34 mouse cellular contexts compared by ENCODE assay signal in the genomic region with DNA sequence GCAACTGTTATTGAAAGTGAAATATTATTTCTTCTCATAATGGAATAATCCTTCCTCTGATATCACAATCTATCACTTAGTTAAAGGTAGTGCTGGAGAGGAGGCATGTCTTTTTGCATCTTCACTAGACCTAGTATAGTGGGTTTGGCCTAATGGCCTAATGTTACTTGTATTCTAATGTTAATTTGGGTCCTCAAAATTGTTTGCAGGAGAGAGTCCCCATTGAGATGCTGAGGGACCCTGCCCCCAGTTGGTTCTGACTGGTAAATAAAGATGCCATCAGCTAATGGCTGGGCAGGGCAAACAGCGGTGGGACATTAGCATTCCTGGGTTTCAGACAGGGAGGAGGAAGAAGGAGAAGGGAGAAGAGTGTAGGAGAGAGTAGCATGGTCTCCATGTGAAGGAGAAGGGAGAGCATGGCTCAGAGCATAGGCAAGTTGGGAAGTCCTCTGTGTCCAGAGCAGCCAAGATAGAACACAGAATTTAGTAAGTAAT.
"Had no signal": no experiment of that assay in that cellular context is flagged by ENCODE, and none has a peak within 500 bp of the region (broad histone marks: within the 10 kb centered on the region; RNA-seq: fewer than 3 reads in every experiment).

No protein-coding gene starts in this region.

- DNase-seq: heart, postnatal 10 days; heart, postnatal 14 days; heart, postnatal 36 days; heart, postnatal 4 days; kidney, adult 11 months; kidney, adult 18-20 months; kidney, adult 2 months; kidney, adult 8-10 months; kidney, adult 9 months; kidney, postnatal 10 days; kidney, postnatal 14 days; kidney, postnatal 25 days; kidney, postnatal 36 days; kidney, postnatal 4 days; layer of hippocampus, adult 9-11 months; layer of hippocampus, postnatal 36 days had no signal

- H3K4me3 ChIP-seq: heart, embryonic 12.5 days; heart, embryonic 13.5 days; heart, embryonic 15.5 days; hindbrain, embryonic 10.5 days; hindbrain, embryonic 12.5 days; hindbrain, embryonic 13.5 days; hindbrain, embryonic 15.5 days; intestine, embryonic 15.5 days; kidney, embryonic 15.5 days; layer of hippocampus, adult 2 months; left cerebral cortex, adult 2 months had no signal

- H3K27me3 ChIP-seq: heart, embryonic 12.5 days; heart, embryonic 13.5 days; heart, embryonic 15.5 days; hindbrain, embryonic 12.5 days; hindbrain, embryonic 13.5 days; hindbrain, embryonic 15.5 days; intestine, embryonic 15.5 days; kidney, embryonic 15.5 days had no signal

- H3K4me2 ChIP-seq: heart, embryonic 11.5 days; heart, embryonic 12.5 days; heart, embryonic 13.5 days; heart, embryonic 15.5 days; hindbrain, embryonic 12.5 days; hindbrain, embryonic 13.5 days; hindbrain, embryonic 14.5 days; hindbrain, embryonic 15.5 days; intestine, embryonic 15.5 days; kidney, embryonic 15.5 days had no signal

- H3K4me1 ChIP-seq: heart, embryonic 12.5 days; heart, embryonic 13.5 days; heart, embryonic 15.5 days; hindbrain, embryonic 10.5 days; hindbrain, embryonic 12.5 days; hindbrain, embryonic 13.5 days; hindbrain, embryonic 15.5 days; intestine, embryonic 15.5 days; kidney, embryonic 15.5 days had no signal

- H3K9ac ChIP-seq: heart, embryonic 12.5 days; heart, embryonic 13.5 days; heart, embryonic 15.5 days; hindbrain, embryonic 12.5 days; hindbrain, embryonic 13.5 days; hindbrain, embryonic 14.5 days; hindbrain, embryonic 15.5 days; intestine, embryonic 15.5 days; kidney, embryonic 15.5 days had no signal

- H3K36me3 ChIP-seq: heart, embryonic 12.5 days; heart, embryonic 13.5 days; heart, embryonic 15.5 days; hindbrain, embryonic 10.5 days; hindbrain, embryonic 12.5 days; hindbrain, embryonic 13.5 days; hindbrain, embryonic 15.5 days; intestine, embryonic 15.5 days; kidney, embryonic 15.5 days had no signal

- ATAC-seq: hindbrain, embryonic 16.5 days; hindbrain, postnatal 0 days; inflammation-experienced regulatory T-cells, adult 6 months; intestine, embryonic 15.5 days; intestine, embryonic 16.5 days had no signal

- H3K27ac ChIP-seq: heart, embryonic 13.5 days; heart, embryonic 15.5 days; hindbrain, embryonic 10.5 days; hindbrain, embryonic 12.5 days; hindbrain, embryonic 13.5 days; hindbrain, embryonic 14.5 days; hindbrain, embryonic 15.5 days; hindbrain, postnatal 0 days; intestine, embryonic 15.5 days; kidney, embryonic 15.5 days; kidney, postnatal 0 days; layer of hippocampus, adult 2 months; left cerebral cortex, adult 2 months had no signal

- H3K9me3 ChIP-seq: heart, embryonic 13.5 days; heart, embryonic 15.5 days; hindbrain, embryonic 10.5 days; hindbrain, embryonic 12.5 days; hindbrain, embryonic 13.5 days; hindbrain, embryonic 15.5 days; intestine, embryonic 15.5 days; kidney, embryonic 15.5 days had no signal
